In the genomic region with DNA sequence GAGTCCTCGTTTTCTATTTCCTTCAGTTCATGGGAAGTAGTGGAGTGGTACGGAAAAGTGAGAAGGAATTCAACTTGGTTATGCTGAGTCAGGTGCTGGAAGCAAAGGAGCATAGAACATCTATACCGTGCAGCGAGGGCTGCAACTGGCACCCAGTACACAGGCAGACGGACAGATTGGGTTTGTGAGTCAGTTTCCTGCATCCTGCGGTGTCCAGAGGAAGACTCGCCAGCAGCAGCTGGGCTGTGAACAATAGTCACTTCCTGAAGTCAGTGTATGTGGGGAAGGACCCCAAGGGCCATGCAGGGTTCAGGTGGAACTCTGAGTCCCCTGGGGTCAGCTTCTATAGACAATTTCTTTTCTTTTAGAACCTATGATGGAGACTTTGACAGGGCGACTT, we compare ENCODE assay signal across 8 mouse cellular contexts.
A peak's percentile ranks its signal among the peaks of the same experiment; 100 is the strongest.
DNase-seq lines count a peak whose midpoint lies in the region; ATAC-seq lines count a peak whose summit lies in the region.
"Had no signal": no experiment of that assay in that cellular context is flagged by ENCODE, and none has a peak within 500 bp of the region (broad histone marks: within the 10 kb centered on the region; RNA-seq: fewer than 3 reads in every experiment).

No protein-coding gene starts in this region.

- H3K9me3 ChIP-seq in kidney, embryonic 16.5 days (ENCODE audit: low read length), result peaks cover 7% of the 10 kb centered on the region
- no peaks in the 10 kb centered on the region for H3K9me3 ChIP-seq in hindbrain, embryonic 16.5 days (ENCODE audit: control insufficient read depth, low read length)
- 0 out of 2 replicates have a peak, but pooled peaks cover 4% of the 10 kb centered on the region for H3K9me3 ChIP-seq in midbrain, embryonic 13.5 days

- H3K9ac ChIP-seq in kidney, embryonic 16.5 days (replicated peaks; ENCODE audit: low read length), result no peak overlapping the region
- no peak overlapping the region for H3K9ac ChIP-seq in hindbrain, embryonic 16.5 days (ENCODE audit: low read depth, low read length)
- H3K9ac ChIP-seq in midbrain, embryonic 13.5 days (replicated peaks), result no peak overlapping the region

- peaks cover 15% of the 10 kb centered on the region for H3K4me1 ChIP-seq in kidney, embryonic 16.5 days (ENCODE audit: insufficient read depth, low read length)
- peaks cover 10% of the 10 kb centered on the region; the same call in 1 of the 2 replicates for H3K4me1 ChIP-seq in hindbrain, embryonic 16.5 days (ENCODE audit: control insufficient read depth, insufficient read depth, low read depth, low read length)
- H3K4me1 ChIP-seq in midbrain, embryonic 13.5 days (replicated peaks), result peaks cover 17% of the 10 kb centered on the region

- DNase-seq in kidney, adult 11 months, result no peak
- DNase-seq in right cerebral cortex, postnatal 14 days, result no peak
- DNase-seq: cerebellum, adult 9-11 months had no signal

- peak overlapping the region; percentile 71; the same call in 1 of the 2 replicates for H3K27ac ChIP-seq in kidney, embryonic 16.5 days (ENCODE audit: low read length)
- H3K27ac ChIP-seq in hindbrain, embryonic 16.5 days (ENCODE audit: low read depth, low read length), result no peak overlapping the region
- no peak overlapping the region for H3K27ac ChIP-seq in midbrain, embryonic 13.5 days

- no peaks in the 10 kb centered on the region for H3K27me3 ChIP-seq in kidney, embryonic 16.5 days (ENCODE audit: insufficient read depth, low read length)
- H3K27me3 ChIP-seq in hindbrain, embryonic 16.5 days (replicated peaks; ENCODE audit: control insufficient read depth, insufficient read depth, low read length), result no peaks in the 10 kb centered on the region
- 0 out of 2 replicates have a peak, but pooled peaks cover 3% of the 10 kb centered on the region for H3K27me3 ChIP-seq in midbrain, embryonic 13.5 days

- peaks cover 9% of the 10 kb centered on the region for H3K36me3 ChIP-seq in kidney, embryonic 16.5 days (ENCODE audit: insufficient read depth, low read length)
- H3K36me3 ChIP-seq in hindbrain, embryonic 16.5 days (ENCODE audit: control insufficient read depth, insufficient read depth, low read length), result 0 out of 2 replicates have a peak, but pooled peaks cover 3% of the 10 kb centered on the region
- peaks cover 11% of the 10 kb centered on the region for H3K36me3 ChIP-seq in midbrain, embryonic 13.5 days

- no peak overlapping the region for H3K4me3 ChIP-seq in kidney, embryonic 16.5 days (ENCODE audit: low read length)
- H3K4me3 ChIP-seq in hindbrain, embryonic 16.5 days (ENCODE audit: low read length), result no peak overlapping the region
- H3K4me3 ChIP-seq in midbrain, embryonic 13.5 days (replicated peaks), result no peak overlapping the region

- ATAC-seq in kidney, embryonic 16.5 days (ENCODE audit: low FRiP score, low TSS enrichment), result peak; percentile 74
- ATAC-seq in granulocyte monocyte progenitor cell, adult 5-6 weeks (replicated peaks; ENCODE audit: poor library complexity, severe bottlenecking), result peak; percentile 90
- ATAC-seq in hindbrain, embryonic 16.5 days, result peak; percentile 21; the same call in 1 of the 2 replicates
- ATAC-seq in megakaryocyte progenitor cell, adult 5-6 weeks (replicated peaks; ENCODE audit: poor library complexity), result peak; percentile 78
- no peak for ATAC-seq in midbrain, embryonic 13.5 days

- 0 out of 2 replicates have a peak overlapping the region, but pooled peaks have one; percentile 58 for H3K4me2 ChIP-seq in kidney, embryonic 16.5 days (replicated peaks; ENCODE audit: low read depth, low read length)
- H3K4me2 ChIP-seq in hindbrain, embryonic 16.5 days (ENCODE audit: low read length), result no peak overlapping the region
- no peak overlapping the region for H3K4me2 ChIP-seq in midbrain, embryonic 13.5 days (replicated peaks)

- 62% methylated on average over 8 of the region's 8 CpGs for WGBS in kidney, embryonic 16.5 days
- WGBS in hindbrain, embryonic 16.5 days, result 59% methylated on average over 8 of the region's 8 CpGs
- WGBS in midbrain, embryonic 13.5 days, result 76% methylated on average over 8 of the region's 8 CpGs
